Mouse (Mus musculus) ES-E14 (cell line): Measurements from ENCODE around the gene 2310039H08Rik. TPM values are rescaled to one million over a fixed set of nuclear protein-coding genes. Genes with fewer than 3 reads are reported as not detected.

Source experiments
- DNase-seq: peaks from one replicate; pipeline ENCODE4 v3.0.0-alpha.2; 2013; ENCODE audit warnings: low read depth, low spot score
- H3K27ac ChIP-seq: 2 replicates; pipeline ENCODE4 v1.5.1; 2012; ENCODE audit warnings: low read depth, mild to moderate bottlenecking, low read length, moderate library complexity, mixed read lengths; ENCODE audit not compliant: poor library complexity, insufficient read depth, severe bottlenecking
- H3K36me3 ChIP-seq: 2 replicates; pipeline ENCODE4 v1.6.1; 2012; ENCODE audit warnings: mild to moderate bottlenecking, low read length, moderate library complexity, mixed read lengths; ENCODE audit not compliant: control insufficient read depth, poor library complexity, insufficient read depth, severe bottlenecking
- H3K4me1 ChIP-seq, 2 experiments: fragments of 150-350 bp in 1 of 2; sonication (generic) in 1 of 2; 2 replicates each; pipeline ENCODE4 v1.6.1; 2012; ENCODE audit warnings: low read length in 2 of 2, mild to moderate bottlenecking in 1 of 2, mixed read lengths in 1 of 2; ENCODE audit not compliant: control insufficient read depth in 2 of 2, insufficient read depth in 2 of 2, poor library complexity in 1 of 2
- H3K4me3 ChIP-seq, 2 experiments: fragments of 150-350 bp in 1 of 2; sonication (generic) in 1 of 2; 2 replicates each; pipeline ENCODE4 v1.5.1; 2012; ENCODE audit warnings: low read length in 2 of 2, low read depth in 1 of 2, mild to moderate bottlenecking in 1 of 2, mixed read lengths in 1 of 2; ENCODE audit not compliant: insufficient read depth in 1 of 2, poor library complexity in 1 of 2, severe bottlenecking in 1 of 2
- H3K9ac ChIP-seq: 2 replicates; pipeline ENCODE4 v1.6.1; 2012; ENCODE audit warnings: low read depth, mild to moderate bottlenecking, low read length, mixed read lengths; ENCODE audit not compliant: poor library complexity, insufficient read depth, severe bottlenecking
- H3K9me3 ChIP-seq: fragments of 150-350 bp; sonication (generic); 2 replicates; pipeline ENCODE4 v1.6.1; 2012; ENCODE audit warnings: low read depth, mild to moderate bottlenecking, low read length; ENCODE audit not compliant: control insufficient read depth, insufficient read depth
- CHD2 ChIP-seq: IDR thresholded peaks from 2 replicates; pipeline ENCODE4 v1.6.1; 2014; ENCODE audit warnings: mild to moderate bottlenecking, low read depth, low read length, inconsistent platforms
- HCFC1 ChIP-seq: IDR thresholded peaks from 2 replicates; pipeline ENCODE4 v1.6.1; 2012; ENCODE audit warnings: low read length, inconsistent platforms, borderline replicate concordance; ENCODE audit not compliant: insufficient read depth
- MAFK ChIP-seq: IDR thresholded peaks from 2 replicates; pipeline ENCODE4 v1.6.1; 2014; ENCODE audit warnings: mild to moderate bottlenecking, low read depth, low read length, inconsistent platforms; ENCODE audit not compliant: insufficient read depth
- ZC3H11A ChIP-seq: IDR thresholded peaks from 2 replicates; pipeline ENCODE4 v1.6.1; 2012; ENCODE audit warnings: low read depth, mild to moderate bottlenecking, inconsistent platforms, low read length, borderline replicate concordance
- ZNF384 ChIP-seq: IDR thresholded peaks from 2 replicates; pipeline ENCODE4 v1.6.1; 2012; ENCODE audit warnings: low read depth, low read length, inconsistent platforms
- in situ Hi-C, 2 experiments: fragments of 600-800 bp; cut with MboI; formaldehyde crosslinking; loops; one replicate each; pipeline ENCODE4 v1.15.1; 2025; ENCODE audit warnings: low sequenced_read_pairs in 2 of 2, inconsistent platforms in 1 of 2; ENCODE audit not compliant: unreplicated experiment in 2 of 2
- total RNA-seq: library from RNA; depleted of rRNA; stranded (reverse); fragments of 300-350 nt; gene quantifications from 2 replicates; pipeline ENCODE4 v1.2.3, GENCODE M21; 2012

Gene 2310039H08Rik
- total RNA-seq, 1 experiment = 19.5 TPM

DNA sequence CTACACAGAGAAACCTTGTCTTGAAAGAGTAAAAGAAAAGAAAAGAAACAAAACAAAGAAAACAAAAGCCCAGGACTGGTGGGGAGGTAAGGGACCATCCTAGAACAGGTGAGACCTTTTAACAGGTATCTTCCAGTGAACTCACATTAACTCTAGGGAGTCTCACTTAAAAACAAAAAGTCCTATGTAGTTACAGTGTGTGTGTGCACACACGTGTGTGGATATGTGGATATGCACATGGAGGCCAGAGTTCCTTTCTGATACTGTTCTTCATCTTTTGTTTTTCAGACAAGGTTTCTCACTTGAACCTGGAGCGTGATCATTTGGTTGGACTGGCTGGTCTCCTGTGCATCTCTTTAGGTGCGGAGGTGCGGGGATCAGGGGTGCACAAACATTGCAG, 21.9 kb upstream of the 2310039H08Rik start:
- in situ Hi-C loops = no loop called here
- no peaks in the 10 kb centered on the region for H3K9me3 ChIP-seq
- no peak for DNase-seq
- H3K27ac ChIP-seq = no peak overlapping the region
- peaks cover 0 to 3% of the 10 kb centered on the region in 2 experiments; a peak in 1 of 4 replicates for H3K4me1 ChIP-seq
- peaks cover 3% of the 10 kb centered on the region; the same call in 1 of the 2 replicates for H3K36me3 ChIP-seq
- peak overlapping the region; percentile 87; the same call in 1 of the 2 replicates for H3K9ac ChIP-seq
- H3K4me3 ChIP-seq = peak overlapping the region; percentile 76 to 91; a peak in 3 of 4 replicates
- TF ChIP-seq ZC3H11A (no peak), ZNF384 (no peak), MAFK (no peak), HCFC1 (no peak), CHD2 (no peak)

DNA sequence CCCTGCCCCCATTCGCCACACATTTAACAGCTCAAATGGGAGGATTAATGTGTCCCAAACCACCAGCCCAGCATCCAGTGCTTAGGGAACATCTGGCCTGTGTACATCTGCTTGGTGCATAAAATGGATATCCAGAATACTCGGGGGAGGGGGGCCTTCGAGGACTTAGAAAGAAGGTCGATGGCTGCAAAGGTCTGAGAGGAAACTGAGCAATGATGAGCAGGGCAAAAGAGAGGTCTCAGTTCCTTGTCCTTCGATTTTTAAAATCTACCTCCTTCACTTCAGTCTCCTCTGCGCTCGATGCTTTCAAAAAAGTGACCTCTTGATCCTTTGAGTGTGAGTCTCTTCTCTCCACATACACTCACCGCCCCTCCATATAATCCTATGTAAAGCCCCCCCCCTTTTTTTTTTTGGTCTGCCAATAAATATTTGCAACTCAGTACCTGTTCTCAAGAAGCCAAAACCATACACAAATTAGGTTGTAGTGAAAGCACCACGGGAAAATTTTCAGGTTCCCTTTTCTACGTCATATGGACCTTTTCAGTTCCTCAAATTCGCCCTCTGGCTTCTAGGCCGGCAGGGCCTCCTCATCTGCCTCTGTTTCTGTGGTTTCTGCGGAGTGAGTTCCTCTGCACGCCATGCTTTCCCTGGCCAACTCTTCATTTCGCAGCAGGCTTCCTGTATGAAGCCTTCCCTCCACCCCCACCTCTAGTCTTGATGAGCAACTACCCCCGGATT, 21.2 kb upstream of the 2310039H08Rik start:
- in situ Hi-C loops = no loop called here
- Histone ChIP-seq H3K4me1 (peaks cover 0 to 3% of the 10 kb centered on the region in 2 experiments; a peak in 1 of 4 replicates), H3K36me3 (peaks cover 3% of the 10 kb centered on the region; the same call in 1 of the 2 replicates), H3K9me3 (no peaks in the 10 kb centered on the region), H3K9ac (peak overlapping the region; percentile 87), H3K27ac (peak overlapping the region; percentile 88; the same call in 1 of the 2 replicates), H3K4me3 (peak overlapping the region; percentile 76 to 91)
- no peak for DNase-seq
- TF ChIP-seq CHD2 (no peak), MAFK (no peak), HCFC1 (no peak)

GRCm38 (mm10) chr17:46751794-46752556, 20.5 kb upstream of the 2310039H08Rik start, which contains the start of gene Cnpy3:
Gene Cnpy3, minus strand, starts transcription at chr17:46752214.
- peak; percentile 84 for TF ChIP-seq HCFC1
- peak; percentile 92 for TF ChIP-seq CHD2
- peak; percentile 99 for TF ChIP-seq ZNF384
- 0 out of 2 replicates have a peak, but pooled peaks have one; percentile 17 for TF ChIP-seq MAFK
- no peak for TF ChIP-seq ZC3H11A
- peak within 1 kb of the TSS; percentile 88 for H3K27ac ChIP-seq
- H3K36me3 ChIP-seq = peaks cover 3% of the 10 kb centered on the region; the same call in 1 of the 2 replicates
- peak; percentile 96 for DNase-seq
- peak within 1 kb of the TSS; percentile 76 to 91 for H3K4me3 ChIP-seq
- H3K9me3 ChIP-seq = no peaks in the 10 kb centered on the region
- peaks cover 0 to 3% of the 10 kb centered on the region in 2 experiments; a peak in 1 of 4 replicates for H3K4me1 ChIP-seq
- in situ Hi-C loops = no loop called here
- peak within 1 kb of the TSS; percentile 87 for H3K9ac ChIP-seq

DNA sequence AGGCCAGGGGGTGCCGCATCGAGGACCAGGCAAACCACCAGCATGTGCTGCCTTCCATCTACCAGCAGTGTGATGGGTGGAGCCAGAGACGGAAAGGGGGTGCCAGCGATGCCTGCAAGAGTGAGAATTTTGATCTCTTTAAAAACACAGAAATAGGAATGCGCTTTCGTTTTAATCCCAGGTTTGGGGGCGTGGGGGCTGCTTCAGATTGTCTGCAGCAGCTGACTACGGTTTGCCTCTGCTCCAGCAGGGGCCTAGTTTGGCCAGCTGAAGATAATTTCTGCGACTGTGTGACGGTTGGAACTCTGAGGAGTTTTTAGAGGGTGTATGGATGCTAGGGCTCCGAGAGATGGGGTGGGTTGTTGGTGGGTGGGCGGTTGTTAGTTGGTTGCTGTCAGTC, 13.7 kb upstream of the 2310039H08Rik start:
- peaks cover 0 to 1% of the 10 kb centered on the region in 2 experiments; a peak in 1 of 4 replicates for H3K4me1 ChIP-seq
- no peak for TF ChIP-seq ZNF384
- no peak for TF ChIP-seq ZC3H11A
- TF ChIP-seq MAFK = no peak
- no peak for TF ChIP-seq HCFC1
- no peak for TF ChIP-seq CHD2
- in situ Hi-C loops = no loop called here
- no peak overlapping the region for H3K9ac ChIP-seq
- H3K36me3 ChIP-seq = no peaks in the 10 kb centered on the region
- no peaks in the 10 kb centered on the region for H3K9me3 ChIP-seq
- no peak overlapping the region for H3K4me3 ChIP-seq
- DNase-seq = no peak
- no peak overlapping the region for H3K27ac ChIP-seq
